Mouse (Mus musculus): ENCODE data around the gene Fbxo36.

DNA sequence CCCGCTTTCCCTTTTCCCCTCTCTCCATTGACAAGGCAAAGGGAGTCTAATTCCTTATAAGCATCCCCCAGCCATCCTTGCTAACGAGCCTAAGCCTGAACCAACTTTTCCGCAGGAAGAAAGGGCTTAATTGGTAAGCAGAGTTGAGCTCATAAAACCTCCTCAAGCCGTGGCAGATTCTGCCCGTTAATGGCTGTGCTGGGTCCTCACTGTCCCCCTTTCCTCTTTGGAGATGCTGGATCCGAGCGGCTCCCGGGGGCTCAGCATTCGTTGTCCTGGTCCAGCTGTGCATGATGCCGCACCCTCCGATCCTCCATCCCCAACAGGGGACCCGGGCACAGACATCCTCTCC lies 94.5 kb downstream of the Fbxo36 start:
- TF ChIP-seq CTCF (IDR thresholded peaks at IDR 0.05; ENCODE audit: borderline replicate concordance, control insufficient read depth, extremely low read depth, insufficient read depth, low read length, poor library complexity) (no peak), POLR2A (IDR thresholded peaks at IDR 0.05; ENCODE audit: control insufficient read depth, extremely low read depth, insufficient read depth, low read length, poor library complexity) (no peak)
